Mouse (Mus musculus) liver, postnatal 0 days (tissue): ENCODE results near the gene Rasa4.
"Not testable (repeated sequence)": the region's sequence is repeated elsewhere in the genome, so short reads cannot be mapped to it uniquely, and the experiment has no call there.

Experiments used
- CTCF ChIP-seq: sonication (generic); IDR thresholded peaks from 2 replicates; pipeline ENCODE4 v1.5.1; 2016; ENCODE audit warnings: antibody characterized with exemption, low read depth
- EP300 ChIP-seq: IDR thresholded peaks from 2 replicates; pipeline ENCODE4 v1.6.1; 2016; ENCODE audit warnings: antibody characterized with exemption, low read depth, mild to moderate bottlenecking

DNA sequence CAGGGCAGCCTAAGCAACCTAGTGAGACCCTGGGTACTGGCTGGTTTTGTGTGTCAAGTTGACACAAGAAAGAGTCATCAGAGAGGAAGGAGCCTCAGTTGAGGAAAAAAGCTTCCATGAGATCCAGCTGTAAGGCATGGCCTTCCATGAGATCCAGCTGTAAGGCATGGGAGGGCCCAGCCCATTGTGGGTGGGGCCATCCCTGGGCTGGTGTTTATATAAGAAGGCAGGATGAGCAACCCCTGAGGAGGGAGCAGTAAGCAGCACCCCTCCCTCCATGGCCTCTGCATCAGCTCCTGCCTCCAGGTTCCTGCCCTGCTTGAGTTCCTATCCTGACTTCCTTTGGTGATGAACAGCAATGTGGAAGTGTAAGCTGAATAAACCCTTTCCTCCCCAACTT lies 35.2 kb upstream of the Rasa4 start:
- TF ChIP-seq CTCF, EP300: not testable (repeated sequence)
